Mouse (Mus musculus) embryonic fibroblast, embryonic 13.5 days (primary cell): ENCODE results near the gene Mfap3.

Source experiments
- CTCF ChIP-seq: IDR thresholded peaks from 2 replicates; pipeline ENCODE4 v1.5.1; 2011; ENCODE audit warnings: mild to moderate bottlenecking, control low read depth, low read length, moderate library complexity, borderline replicate concordance; ENCODE audit not compliant: insufficient read depth
- POLR2A ChIP-seq: IDR thresholded peaks from 2 replicates; pipeline ENCODE4 v1.6.1; 2011; ENCODE audit warnings: low read depth, mild to moderate bottlenecking, control low read depth, low read length, moderate library complexity

DNA sequence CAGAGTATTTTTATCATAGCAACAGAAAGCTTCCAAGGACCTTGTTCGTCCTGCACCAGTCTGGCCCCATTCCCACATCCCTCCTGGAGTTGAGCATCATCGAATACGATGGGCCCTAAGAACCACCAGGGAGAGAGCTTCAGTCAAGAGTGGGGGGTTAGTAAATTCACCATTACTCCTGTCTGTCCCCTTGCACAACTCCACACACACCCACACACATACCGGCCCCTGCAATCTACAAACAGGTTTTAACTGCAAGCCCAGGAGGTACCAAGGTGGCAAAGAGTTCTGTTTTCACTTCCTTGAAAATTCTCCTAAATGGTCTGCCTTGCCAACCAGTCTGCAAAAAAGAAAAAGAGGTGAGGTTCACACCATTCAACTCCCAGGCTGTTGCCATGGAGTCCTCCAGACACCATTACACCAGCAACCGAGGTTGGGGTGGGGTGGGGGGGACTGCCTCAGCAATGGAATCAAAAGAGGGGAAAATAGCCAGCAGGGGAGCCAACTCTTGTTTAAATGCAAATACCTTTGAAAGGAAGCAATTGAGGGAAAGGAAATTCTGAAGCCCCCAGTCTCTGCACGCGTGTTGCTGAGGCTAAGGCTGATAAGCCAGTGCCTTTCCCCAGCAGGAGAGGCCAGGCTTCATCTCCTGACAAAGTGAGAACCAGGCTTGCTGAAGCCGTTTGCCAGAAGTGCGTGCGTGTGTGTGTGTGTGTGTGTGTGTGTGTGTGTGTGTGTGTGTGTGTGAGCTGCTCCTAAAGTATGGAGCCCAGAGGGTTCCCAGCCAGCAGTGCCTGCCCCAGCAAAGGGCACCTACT, 64.6 kb downstream of the Mfap3 start:
- TF ChIP-seq CTCF: no peak
- no peak for TF ChIP-seq POLR2A
